Mouse (Mus musculus) heart, postnatal 0 days (tissue): ENCODE results near the gene Celf2.

Experiments
- CTCF ChIP-seq: IDR thresholded peaks from 2 replicates; pipeline ENCODE4 v1.5.1; 2016; ENCODE audit warnings: antibody characterized with exemption, control low read depth, low read depth
- EP300 ChIP-seq: IDR thresholded peaks from 2 replicates; pipeline ENCODE4 v1.6.1; 2016; ENCODE audit warnings: antibody characterized with exemption, low read depth

DNA sequence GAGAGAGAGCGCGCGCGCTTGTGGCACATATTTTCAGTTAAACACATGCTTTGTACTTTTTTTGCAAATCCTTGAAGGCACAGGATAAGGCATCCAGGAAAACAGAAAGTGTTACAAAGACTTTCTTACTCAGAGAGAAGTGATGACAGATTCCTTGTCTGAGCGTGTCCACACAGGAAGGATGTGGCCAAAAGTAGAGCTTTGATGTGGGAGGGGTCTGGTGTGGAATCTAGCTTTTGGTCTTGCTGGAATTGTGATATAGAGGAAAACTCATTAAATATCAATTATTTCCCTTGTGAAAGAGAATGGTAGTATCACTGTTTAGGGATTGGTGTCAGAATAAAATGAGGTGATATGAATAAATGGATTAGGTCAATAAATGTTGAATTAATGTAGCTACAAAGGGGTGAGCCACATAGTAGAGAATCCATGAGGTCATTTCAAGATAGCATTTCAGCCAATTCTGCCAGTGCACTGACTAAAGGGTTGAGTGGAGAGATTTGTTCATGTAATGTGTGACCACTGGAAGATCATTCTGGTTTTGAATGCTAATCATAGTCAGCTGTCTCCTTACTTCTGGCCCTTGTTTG lies 25.3 kb upstream of the Celf2 start:
- TF ChIP-seq CTCF (no peak), EP300 (no peak)
